Mouse (Mus musculus): ENCODE results near the gene Fsip1. TPM values are rescaled to one million over a fixed set of nuclear protein-coding genes. Genes with fewer than 3 reads are reported as not detected.

Fsip1 gene
- polyA plus RNA-seq, 1 experiment from 2014 or later: 2.5 TPM

DNA sequence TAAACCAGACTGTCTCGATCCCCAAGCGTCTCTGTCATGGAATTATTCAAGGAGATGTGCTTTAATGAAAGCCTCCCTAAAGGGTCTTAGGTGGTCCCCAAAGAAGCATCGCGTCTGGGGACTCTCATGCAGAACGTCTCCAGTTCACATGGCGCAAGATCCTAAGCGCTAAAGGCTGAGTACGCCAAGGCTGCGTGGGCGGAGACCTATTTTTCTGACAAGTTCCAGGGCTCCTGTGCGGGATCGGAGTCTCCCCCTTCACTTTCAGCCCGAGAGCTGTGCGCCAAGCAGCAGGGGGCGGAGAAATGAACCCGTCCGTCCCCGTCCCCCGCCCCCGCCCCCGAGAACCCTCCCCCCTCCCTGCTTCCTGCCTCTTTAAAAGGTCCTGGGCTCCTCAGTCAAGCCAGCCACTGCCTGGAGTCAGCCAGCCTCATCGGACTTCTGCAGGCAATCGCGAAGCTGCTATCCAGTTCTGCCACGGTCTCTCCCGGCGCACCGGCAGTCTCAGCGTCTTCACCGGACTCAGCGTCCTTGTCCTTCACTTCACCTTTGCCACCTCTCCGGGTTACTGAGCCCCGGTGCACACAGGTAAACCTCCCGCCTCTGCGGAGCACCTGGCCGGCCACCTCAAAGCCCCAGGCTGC is 145.2 kb downstream of the Fsip1 start, which contains the start of gene Thbs1:
TSS of gene Thbs1 (plus strand) at position 389 of the 644 bp plus-strand sequence.
- H3K4me2 ChIP-seq (replicated peaks): peak within 1 kb of the TSS; percentile 78
- 0 out of 2 replicates have a peak, but pooled peaks cover 6% of the 10 kb centered on the region for H3K4me1 ChIP-seq (replicated peaks; ENCODE audit: control insufficient read depth, insufficient read depth, low read length)
- DNase-seq (ENCODE audit: low spot score) (peak; percentile 52), ATAC-seq (ENCODE audit: low FRiP score) (peak; percentile 76)
- no peaks in the 10 kb centered on the region for H3K36me3 ChIP-seq (replicated peaks; ENCODE audit: control insufficient read depth, insufficient read depth)
- peak within 1 kb of the TSS; percentile 50 for H3K9ac ChIP-seq
- H3K4me3 ChIP-seq (replicated peaks; ENCODE audit: low read length): peak within 1 kb of the TSS; percentile 40
- H3K27ac ChIP-seq: no peak within 1 kb of the TSS
- 0 out of 2 replicates have a peak, but pooled peaks cover 10% of the 10 kb centered on the region for H3K27me3 ChIP-seq (ENCODE audit: control insufficient read depth, insufficient read depth, low read length)
- 2% methylated on average over 33 of the region's 36 CpGs for WGBS
- no peaks in the 10 kb centered on the region for H3K9me3 ChIP-seq (ENCODE audit: control insufficient read depth, low read length)

DNA sequence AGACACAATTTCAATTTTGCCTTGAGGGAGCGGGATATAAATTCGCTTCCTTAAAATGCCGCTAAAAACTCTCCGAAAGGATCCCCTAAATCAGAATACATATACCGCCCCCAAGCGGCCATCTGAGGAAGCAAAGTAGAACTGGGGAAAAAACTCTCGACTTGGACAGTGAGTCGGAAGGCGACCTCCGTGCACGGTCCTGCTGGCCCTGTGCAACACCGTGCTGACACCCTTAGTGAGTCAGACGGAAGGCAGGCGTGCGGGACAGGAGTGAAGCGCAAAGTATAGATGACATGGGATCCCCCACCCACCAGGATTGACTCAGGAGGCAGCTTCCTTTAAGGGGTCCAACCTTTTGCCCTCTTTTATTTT is 145.7 kb downstream of the Fsip1 start:
- H3K9me3 ChIP-seq (ENCODE audit: control insufficient read depth, low read length): no peaks in the 10 kb centered on the region
- WGBS: under 1% methylated on average over 16 of the region's 16 CpGs
- 0 out of 2 replicates have a peak, but pooled peaks cover 10% of the 10 kb centered on the region for H3K27me3 ChIP-seq (ENCODE audit: control insufficient read depth, insufficient read depth, low read length)
- peak overlapping the region; percentile 78 for H3K4me2 ChIP-seq (replicated peaks)
- ATAC-seq (ENCODE audit: low FRiP score) (peak; percentile 78), DNase-seq (ENCODE audit: low spot score) (peak; percentile 93)
- peak overlapping the region; percentile 50 for H3K9ac ChIP-seq
- no peak overlapping the region for H3K27ac ChIP-seq
- peak overlapping the region; percentile 40 for H3K4me3 ChIP-seq (replicated peaks; ENCODE audit: low read length)
- H3K4me1 ChIP-seq (replicated peaks; ENCODE audit: control insufficient read depth, insufficient read depth, low read length): 0 out of 2 replicates have a peak, but pooled peaks cover 6% of the 10 kb centered on the region
- no peaks in the 10 kb centered on the region for H3K36me3 ChIP-seq (replicated peaks; ENCODE audit: control insufficient read depth, insufficient read depth)

GRCm38 (mm10) chr2:118110225-118110915 is 146.4 kb downstream of the Fsip1 start:
- H3K27me3 ChIP-seq (ENCODE audit: control insufficient read depth, insufficient read depth, low read length): 0 out of 2 replicates have a peak, but pooled peaks cover 10% of the 10 kb centered on the region
- no peak for ATAC-seq (ENCODE audit: low FRiP score)
- no peak for DNase-seq (ENCODE audit: low spot score)
- no peaks in the 10 kb centered on the region for H3K9me3 ChIP-seq (ENCODE audit: control insufficient read depth, low read length)
- H3K36me3 ChIP-seq (replicated peaks; ENCODE audit: control insufficient read depth, insufficient read depth): no peaks in the 10 kb centered on the region
- WGBS: 38% methylated on average over 17 of the region's 17 CpGs
- no peak overlapping the region for H3K27ac ChIP-seq
- peak overlapping the region; percentile 40 for H3K4me3 ChIP-seq (replicated peaks; ENCODE audit: low read length)
- peak overlapping the region; percentile 50 for H3K9ac ChIP-seq
- 0 out of 2 replicates have a peak, but pooled peaks cover 6% of the 10 kb centered on the region for H3K4me1 ChIP-seq (replicated peaks; ENCODE audit: control insufficient read depth, insufficient read depth, low read length)
- peak overlapping the region; percentile 78 for H3K4me2 ChIP-seq (replicated peaks)

GRCm38 (mm10) chr2:118102169-118102568 is 154.6 kb downstream of the Fsip1 start:
- Histone ChIP-seq H3K27ac (no peak overlapping the region), H3K9ac (no peak overlapping the region), H3K4me1 (replicated peaks; ENCODE audit: control insufficient read depth, insufficient read depth, low read length) (no peaks in the 10 kb centered on the region), H3K27me3 (ENCODE audit: control insufficient read depth, insufficient read depth, low read length) (no peaks in the 10 kb centered on the region), H3K4me3 (replicated peaks; ENCODE audit: low read length) (no peak overlapping the region), H3K9me3 (ENCODE audit: control insufficient read depth, low read length) (no peaks in the 10 kb centered on the region), H3K4me2 (replicated peaks) (no peak overlapping the region), H3K36me3 (replicated peaks; ENCODE audit: control insufficient read depth, insufficient read depth) (no peaks in the 10 kb centered on the region)
- WGBS: 50% methylated on average over 4 of the region's 4 CpGs
- ATAC-seq (ENCODE audit: low FRiP score) (no peak), DNase-seq (ENCODE audit: low spot score) (no peak)

- H3K4me2 ChIP-seq (replicated peaks): no peak overlapping the region
- H3K36me3 ChIP-seq (replicated peaks; ENCODE audit: control insufficient read depth, insufficient read depth): no peaks in the 10 kb centered on the region
- H3K4me1 ChIP-seq (replicated peaks; ENCODE audit: control insufficient read depth, insufficient read depth, low read length): no peaks in the 10 kb centered on the region
- H3K27me3 ChIP-seq (ENCODE audit: control insufficient read depth, insufficient read depth, low read length): no peaks in the 10 kb centered on the region
- H3K9me3 ChIP-seq (ENCODE audit: control insufficient read depth, low read length): no peaks in the 10 kb centered on the region
- no peak overlapping the region for H3K27ac ChIP-seq
- 69% methylated on average over 4 of the region's 4 CpGs for WGBS
- no peak for DNase-seq (ENCODE audit: low spot score)
- ATAC-seq (ENCODE audit: low FRiP score): peak; percentile 40; the same call in 1 of the 2 replicates
- H3K4me3 ChIP-seq (replicated peaks; ENCODE audit: low read length): no peak overlapping the region
- no peak overlapping the region for H3K9ac ChIP-seq
Observed at GRCm38 (mm10) chr2:118099104-118099503, 157.7 kb downstream of the Fsip1 start.

GRCm38 (mm10) chr2:118091226-118091625 is 165.5 kb downstream of the Fsip1 start:
- no peak for ATAC-seq (ENCODE audit: low FRiP score)
- H3K4me2 ChIP-seq (replicated peaks): no peak overlapping the region
- WGBS: 87% methylated on average over 5 of the region's 5 CpGs

DNA sequence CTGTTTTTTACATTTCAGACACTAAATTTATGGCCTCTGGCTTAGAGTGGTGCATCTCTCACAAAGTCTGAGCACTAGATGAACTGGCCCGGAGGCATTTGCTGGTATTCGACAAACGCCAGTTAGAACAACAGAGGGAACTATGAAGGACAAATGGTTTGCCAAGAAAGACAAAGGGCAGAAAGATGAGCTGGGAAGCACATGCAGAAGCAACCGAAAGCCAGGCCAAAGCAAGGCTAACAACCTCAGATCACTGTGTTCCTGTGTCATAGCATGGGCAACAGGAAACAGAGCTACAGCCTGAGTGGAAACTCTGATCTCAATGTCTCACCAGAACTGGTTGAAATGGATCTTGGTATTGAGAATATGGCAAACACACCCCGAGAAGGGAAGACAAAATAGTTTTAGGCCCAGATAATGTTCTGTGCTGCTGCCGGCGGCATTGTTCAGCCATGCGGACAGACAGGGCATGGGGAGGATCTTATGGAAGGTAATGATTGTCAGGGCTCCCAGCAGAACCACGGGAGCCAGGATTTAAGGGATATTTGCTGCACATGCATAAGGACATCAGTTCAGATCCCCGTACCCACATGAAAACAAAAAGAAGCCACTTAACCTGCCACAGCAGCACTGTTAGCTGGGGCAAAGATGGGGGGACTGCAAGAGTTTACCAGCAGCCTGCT is 169.6 kb downstream of the Fsip1 start:
- no peaks in the 10 kb centered on the region for H3K9me3 ChIP-seq (ENCODE audit: control insufficient read depth, low read length)
- H3K36me3 ChIP-seq (replicated peaks; ENCODE audit: control insufficient read depth, insufficient read depth): no peaks in the 10 kb centered on the region
- DNase-seq (ENCODE audit: low spot score) (no peak), ATAC-seq (ENCODE audit: low FRiP score) (no peak)
- H3K9ac ChIP-seq: no peak overlapping the region
- no peak overlapping the region for H3K4me2 ChIP-seq (replicated peaks)
- H3K27me3 ChIP-seq (ENCODE audit: control insufficient read depth, insufficient read depth, low read length): no peaks in the 10 kb centered on the region
- no peaks in the 10 kb centered on the region for H3K4me1 ChIP-seq (replicated peaks; ENCODE audit: control insufficient read depth, insufficient read depth, low read length)
- no peak overlapping the region for H3K4me3 ChIP-seq (replicated peaks; ENCODE audit: low read length)
- H3K27ac ChIP-seq: no peak overlapping the region
- 70% methylated on average over 10 of the region's 10 CpGs for WGBS

More at GRCm38 (mm10) chr2:118091226-118091625, 165.5 kb downstream of the Fsip1 start:
- Histone ChIP-seq H3K27me3 (ENCODE audit: control insufficient read depth, insufficient read depth, low read length) (no peaks in the 10 kb centered on the region), H3K9ac (no peak overlapping the region), H3K9me3 (ENCODE audit: control insufficient read depth, low read length) (no peaks in the 10 kb centered on the region), H3K4me3 (replicated peaks; ENCODE audit: low read length) (no peak overlapping the region), H3K36me3 (replicated peaks; ENCODE audit: control insufficient read depth, insufficient read depth) (no peaks in the 10 kb centered on the region), H3K27ac (no peak overlapping the region), H3K4me1 (replicated peaks; ENCODE audit: control insufficient read depth, insufficient read depth, low read length) (no peaks in the 10 kb centered on the region)
- no peak for DNase-seq (ENCODE audit: low spot score)

DNA sequence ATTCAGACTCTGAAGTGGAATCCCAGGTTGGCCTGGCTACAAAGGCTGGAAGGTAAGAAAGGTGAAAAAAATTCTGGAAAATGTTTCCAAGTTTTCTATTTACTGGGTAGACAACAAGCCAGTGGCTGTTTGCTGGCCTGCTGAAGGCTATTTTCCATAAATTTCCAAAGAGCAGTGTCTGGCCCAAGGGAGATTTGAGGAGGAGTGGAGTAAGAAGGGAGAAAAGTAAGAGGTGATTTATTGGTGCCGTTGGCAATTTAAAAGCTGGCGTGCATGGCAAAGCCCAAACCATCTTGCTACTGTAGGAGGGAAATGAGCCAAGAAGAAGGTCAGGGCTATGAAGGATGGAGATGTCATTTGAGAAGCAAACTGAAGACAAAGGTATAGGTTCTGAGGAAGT is 171.1 kb downstream of the Fsip1 start:
- DNase-seq (ENCODE audit: low spot score): no peak
- 94% methylated on average over 2 of the region's 2 CpGs for WGBS
- Histone ChIP-seq H3K4me1 (replicated peaks; ENCODE audit: control insufficient read depth, insufficient read depth, low read length) (no peaks in the 10 kb centered on the region), H3K4me2 (replicated peaks) (no peak overlapping the region), H3K9me3 (ENCODE audit: control insufficient read depth, low read length) (no peaks in the 10 kb centered on the region), H3K36me3 (replicated peaks; ENCODE audit: control insufficient read depth, insufficient read depth) (no peaks in the 10 kb centered on the region), H3K9ac (no peak overlapping the region), H3K27me3 (ENCODE audit: control insufficient read depth, insufficient read depth, low read length) (no peaks in the 10 kb centered on the region), H3K4me3 (replicated peaks; ENCODE audit: low read length) (no peak overlapping the region), H3K27ac (no peak overlapping the region)
- ATAC-seq (ENCODE audit: low FRiP score): no peak

DNA sequence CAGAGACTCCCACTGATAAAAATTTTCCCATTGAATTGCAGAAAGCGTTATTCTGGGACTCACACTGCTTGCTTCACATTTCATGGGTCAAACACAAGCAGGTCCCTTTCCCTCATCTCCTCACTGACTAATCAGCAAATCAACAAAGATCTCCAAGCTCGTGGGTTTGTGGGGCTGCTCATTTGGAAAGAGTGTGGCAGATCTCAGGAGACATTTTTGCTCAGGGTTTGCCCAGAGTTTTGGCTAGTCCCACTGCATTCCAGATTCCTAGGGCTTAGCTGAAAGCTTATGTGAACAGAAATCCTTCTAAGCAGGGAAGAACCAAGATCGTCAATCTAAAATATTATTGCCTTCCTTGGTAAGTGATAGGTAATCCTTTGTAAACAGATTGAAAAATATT is 172.1 kb downstream of the Fsip1 start:
- no peak for ATAC-seq (ENCODE audit: low FRiP score)
- Histone ChIP-seq H3K9ac (no peak overlapping the region), H3K9me3 (ENCODE audit: control insufficient read depth, low read length) (no peaks in the 10 kb centered on the region), H3K27ac (no peak overlapping the region), H3K27me3 (ENCODE audit: control insufficient read depth, insufficient read depth, low read length) (no peaks in the 10 kb centered on the region), H3K36me3 (replicated peaks; ENCODE audit: control insufficient read depth, insufficient read depth) (no peaks in the 10 kb centered on the region), H3K4me3 (replicated peaks; ENCODE audit: low read length) (no peak overlapping the region), H3K4me2 (replicated peaks) (no peak overlapping the region), H3K4me1 (replicated peaks; ENCODE audit: control insufficient read depth, insufficient read depth, low read length) (no peaks in the 10 kb centered on the region)
- WGBS: 82% methylated on average over 3 of the region's 3 CpGs
- DNase-seq (ENCODE audit: low spot score): no peak
